Comparison of ENCODE assay signal across 8 mouse cellular contexts in the genomic region with DNA sequence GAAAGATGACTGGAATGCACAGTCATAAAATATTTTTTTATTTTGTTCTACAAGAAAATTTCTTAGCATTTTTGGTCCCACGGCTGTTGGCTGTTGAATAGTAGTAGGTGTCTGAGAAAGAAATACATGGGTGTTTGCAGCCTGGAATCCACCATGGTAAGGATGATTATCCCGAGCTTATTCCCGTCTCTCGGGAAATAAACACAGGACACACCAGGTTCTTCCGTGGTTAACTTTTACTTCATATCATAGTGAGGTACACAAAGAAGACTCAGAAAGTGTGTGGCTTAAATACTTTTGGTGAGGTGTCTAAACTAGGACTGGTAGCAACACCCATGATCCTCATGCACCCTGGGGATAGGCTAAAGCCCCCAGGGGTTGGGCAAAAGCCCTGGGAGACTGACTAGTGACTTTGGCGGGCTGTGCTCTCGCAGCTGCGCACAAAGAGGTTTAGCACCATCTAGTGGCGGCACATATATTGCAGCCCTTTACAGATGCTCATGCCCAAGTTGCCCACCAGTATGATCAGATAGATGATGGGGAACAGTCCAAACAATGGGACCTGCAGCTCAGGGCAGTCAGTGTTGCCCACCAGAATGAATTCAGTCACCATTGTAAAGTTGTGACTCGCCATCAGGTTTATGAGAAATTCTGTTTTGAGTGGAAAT. TPM values are rescaled to one million over a fixed set of nuclear protein-coding genes. Genes with fewer than 3 reads are reported as not detected.
DNase-seq lines count a peak whose midpoint lies in the region; ATAC-seq lines count a peak whose summit lies in the region.
"Had no signal": no experiment of that assay in that cellular context is flagged by ENCODE, and none has a peak within 500 bp of the region (broad histone marks: within the 10 kb centered on the region; RNA-seq: fewer than 3 reads in every experiment).

No protein-coding gene starts in this region.

- no peaks in the 10 kb centered on the region for H3K9me3 ChIP-seq in midbrain, embryonic 10.5 days (replicated peaks)

- ATAC-seq in frontal cortex, adult (ENCODE audit: low TSS enrichment), result peak; percentile 59; the same call in 1 of the 2 replicates

- H3K4me1 ChIP-seq in midbrain, embryonic 10.5 days, result no peaks in the 10 kb centered on the region

- peak; percentile 9 for DNase-seq in WW6 (ENCODE audit: low read depth, low spot score)
- DNase-seq in cerebellum, adult 8-10 months, result peak; percentile 16
- peak; percentile 33 for DNase-seq in induced T-regulatory cell, adult 2 months (ENCODE audit: low read depth)
- DNase-seq in left cerebral cortex, adult 8-10 months (ENCODE audit: low spot score in 2 of 2), result peak; percentile 9 to 53
- peak; percentile 62 for DNase-seq in midbrain, embryonic 10.5 days (ENCODE audit: low spot score)
- peak; percentile 2 for DNase-seq in splenic B cell, adult 2 months (ENCODE audit: low read depth, low spot score)

- 43% methylated on average over 10 of the region's 10 CpGs for WGBS in midbrain, embryonic 10.5 days

- no peaks in the 10 kb centered on the region for H3K27me3 ChIP-seq in midbrain, embryonic 10.5 days (ENCODE audit: low read depth, poor library complexity, severe bottlenecking)
- H3K27me3 ChIP-seq in splenic B cell, adult 2 months (ENCODE audit: control insufficient read depth, insufficient read depth, low read length, poor library complexity, severe bottlenecking), result no peaks in the 10 kb centered on the region

- no peaks in the 10 kb centered on the region for H3K36me3 ChIP-seq in midbrain, embryonic 10.5 days
- no peaks in the 10 kb centered on the region for H3K36me3 ChIP-seq in splenic B cell, adult 2 months (ENCODE audit: control insufficient read depth, insufficient read depth, low read length, poor library complexity, severe bottlenecking)

- no peak overlapping the region for H3K4me3 ChIP-seq in midbrain, embryonic 10.5 days

- no peak overlapping the region for H3K27ac ChIP-seq in midbrain, embryonic 10.5 days (replicated peaks)

RNA-seq across cellular contexts. Expression of gene Olfr1066, which starts 8.5 kb away (rescaled TPM):
- total RNA-seq in left cerebral cortex, adult 8-10 months (2022), result not detected
- not detected in 2 replicates for polyA plus RNA-seq in midbrain, embryonic 10.5 days (2016; fragmentation: Nextera tagmentation; extraction: Ambion mirVana)
- polyA plus RNA-seq: frontal cortex, adult 2 months had no signal

RNA-seq across cellular contexts. Expression of gene Olfr1065, which starts 14.2 kb away (rescaled TPM):
- not detected for total RNA-seq in left cerebral cortex, adult 8-10 months (2022)
- not detected in 2 replicates for polyA plus RNA-seq in midbrain, embryonic 10.5 days (2016; fragmentation: Nextera tagmentation; extraction: Ambion mirVana)
- polyA plus RNA-seq: frontal cortex, adult 2 months had no signal

RNA-seq across cellular contexts. Expression of gene Olfr228, which starts 22.6 kb away (rescaled TPM):
- not detected for total RNA-seq in left cerebral cortex, adult 8-10 months (2022)
- polyA plus RNA-seq in midbrain, embryonic 10.5 days (2016; fragmentation: Nextera tagmentation; extraction: Ambion mirVana), result not detected in 2 replicates
- polyA plus RNA-seq: frontal cortex, adult 2 months had no signal

RNA-seq across cellular contexts. Expression of gene Olfr1062, which starts 38.0 kb away (rescaled TPM):
- total RNA-seq in left cerebral cortex, adult 8-10 months (2022), result not detected
- polyA plus RNA-seq in midbrain, embryonic 10.5 days (2016; fragmentation: Nextera tagmentation; extraction: Ambion mirVana), result not detected in 2 replicates
- polyA plus RNA-seq: frontal cortex, adult 2 months had no signal

RNA-seq across cellular contexts. Expression of gene Olfr1076, which starts 43.7 kb away (rescaled TPM):
- total RNA-seq in left cerebral cortex, adult 8-10 months (2022), result not detected
- not detected in 2 replicates for polyA plus RNA-seq in midbrain, embryonic 10.5 days (2016; fragmentation: Nextera tagmentation; extraction: Ambion mirVana)
- polyA plus RNA-seq: frontal cortex, adult 2 months had no signal

Comparison
In these comparisons a context has a peak if more than half of its experiments do, and no peak if none do; other contexts are left out.
1. DNase-seq: peak in every context shown above with its lines; median percentile 62 in midbrain, embryonic 10.5 days; 33 in induced T-regulatory cell, adult 2 months; 31 in left cerebral cortex, adult 8-10 months; 16 in cerebellum, adult 8-10 months; 9 in WW6; 2 in splenic B cell, adult 2 months.